Mouse (Mus musculus) retina, embryonic 14.5 days (tissue): Measurements from ENCODE around the gene 4921504E06Rik.

ENCODE experiments used
- DNase-seq: peaks from one replicate; pipeline ENCODE4 v3.0.0-alpha.2; 2015; ENCODE audit warnings: low spot score

Gene 4921504E06Rik

GRCm38 (mm10) chr2:19505744-19506143 lies 48.0 kb downstream of the 4921504E06Rik start:
- no peak for DNase-seq

GRCm38 (mm10) chr2:19490262-19490661 lies 63.5 kb downstream of the 4921504E06Rik start:
- DNase-seq, result no peak

GRCm38 (mm10) chr2:19461940-19462339 lies 91.8 kb downstream of the 4921504E06Rik start:
- DNase-seq, result no peak

- DNase-seq, result no peak
These were observed 94.9 kb downstream of the 4921504E06Rik start for GRCm38 (mm10) chr2:19458785-19459184.

GRCm38 (mm10) chr2:19455857-19456482 lies 97.7 kb downstream of the 4921504E06Rik start:
- no peak for DNase-seq

- no peak for DNase-seq
These were observed 98.5 kb downstream of the 4921504E06Rik start for GRCm38 (mm10) chr2:19455228-19455627.

- DNase-seq, result no peak
These were observed 101.1 kb downstream of the 4921504E06Rik start for GRCm38 (mm10) chr2:19452531-19453055.

GRCm38 (mm10) chr2:19449308-19449707 lies 104.4 kb downstream of the 4921504E06Rik start:
- DNase-seq, result no peak

GRCm38 (mm10) chr2:19448042-19448700 lies 105.5 kb downstream of the 4921504E06Rik start:
- peak; percentile 88 for DNase-seq

- DNase-seq, result no peak
These were observed 107.0 kb downstream of the 4921504E06Rik start for GRCm38 (mm10) chr2:19446746-19447145.

- peak; percentile 48 for DNase-seq
These were observed 107.7 kb downstream of the 4921504E06Rik start for GRCm38 (mm10) chr2:19445871-19446501.

- DNase-seq, result peak; percentile 57
These were observed 108.5 kb downstream of the 4921504E06Rik start, which contains the start of gene Ptf1a for GRCm38 (mm10) chr2:19444931-19445831. TSS of gene Ptf1a (plus strand) at chr2:19445663.

GRCm38 (mm10) chr2:19444346-19444745 lies 109.4 kb downstream of the 4921504E06Rik start:
- DNase-seq, result no peak

- DNase-seq, result no peak
These were observed 121.9 kb downstream of the 4921504E06Rik start for GRCm38 (mm10) chr2:19431614-19432323.

GRCm38 (mm10) chr2:19431186-19431585 lies 122.5 kb downstream of the 4921504E06Rik start:
- peak; percentile 66 for DNase-seq

GRCm38 (mm10) chr2:19430746-19431145 lies 123.0 kb downstream of the 4921504E06Rik start:
- DNase-seq, result peak; percentile 54

- peak; percentile 27 for DNase-seq
These were observed 123.7 kb downstream of the 4921504E06Rik start for GRCm38 (mm10) chr2:19429691-19430690.

- DNase-seq, result peak; percentile 68
These were observed 124.7 kb downstream of the 4921504E06Rik start for GRCm38 (mm10) chr2:19429031-19429430.

- no peak for DNase-seq
These were observed 130.6 kb downstream of the 4921504E06Rik start for GRCm38 (mm10) chr2:19423086-19423485.

GRCm38 (mm10) chr2:19422226-19422625 lies 131.5 kb downstream of the 4921504E06Rik start:
- DNase-seq, result no peak
